Mouse (Mus musculus) monocyte, adult 5-6 weeks (primary cell): ENCODE measurements around the gene Olfr808. TPM values are rescaled to one million over a fixed set of nuclear protein-coding genes. Genes with fewer than 3 reads are reported as not detected.

Source experiments
- ATAC-seq: fragments of 153-309, 156-312 bp; replicated peaks from 2 replicates; pipeline ENCODE4 v1.8.0; 2017; ENCODE audit warnings: mild to moderate bottlenecking; ENCODE audit not compliant: low TSS enrichment, insufficient number of reproducible peaks, severe bottlenecking, poor library complexity, low FRiP score
- total RNA-seq: library from RNA; stranded (forward); fragments of 200-1000, 200-491, 200-594 nt; gene quantifications from 3 replicates; pipeline ENCODE4 v1.2.3, GENCODE M21; 2017

Gene Olfr808
- not detected in 3 replicates for total RNA-seq

DNA sequence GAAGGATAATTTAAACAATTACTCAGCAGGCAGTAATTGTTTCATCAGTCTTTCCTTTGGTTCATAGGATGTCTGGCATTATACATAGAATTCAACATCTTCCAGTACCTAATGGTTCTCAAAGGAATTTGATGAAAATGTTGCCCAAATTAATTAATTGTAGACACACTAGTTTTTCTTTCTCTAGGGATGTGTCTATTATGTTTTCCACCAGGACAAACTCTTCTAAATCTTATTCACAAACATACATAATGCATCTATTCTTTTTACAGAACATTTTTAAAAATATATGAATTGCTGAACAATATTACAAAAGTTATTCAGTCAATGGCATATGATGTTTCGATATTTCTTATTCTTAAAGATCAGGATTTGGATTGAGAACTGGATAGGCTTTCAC lies at the start of gene Olfr808:
TSS of gene Olfr808 (plus strand) at position 301 of the 400 bp plus-strand sequence.
- no peak for ATAC-seq

DNA sequence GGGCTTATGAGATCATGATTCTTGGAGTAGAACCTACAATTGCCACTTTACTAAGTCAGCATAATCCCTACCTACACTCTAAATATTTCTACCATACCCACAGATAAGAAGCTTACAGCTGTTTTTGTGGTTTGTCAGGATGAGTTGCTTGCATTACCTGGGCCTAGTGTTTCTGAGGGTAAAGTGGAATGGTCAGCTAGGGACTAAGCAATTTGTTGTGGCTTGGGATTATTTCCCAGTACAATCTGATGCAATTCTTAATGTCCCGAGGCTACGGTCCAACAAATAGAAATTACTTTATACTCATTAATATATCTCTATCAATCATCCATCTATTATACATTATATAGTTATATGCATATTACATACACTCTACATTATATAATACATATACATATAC lies 36.0 kb upstream of the Olfr808 start, which contains the start of gene Olfr805:
TSS of gene Olfr805 (minus strand) at position 101 of the 400 bp plus-strand sequence.
- ATAC-seq = no peak

DNA sequence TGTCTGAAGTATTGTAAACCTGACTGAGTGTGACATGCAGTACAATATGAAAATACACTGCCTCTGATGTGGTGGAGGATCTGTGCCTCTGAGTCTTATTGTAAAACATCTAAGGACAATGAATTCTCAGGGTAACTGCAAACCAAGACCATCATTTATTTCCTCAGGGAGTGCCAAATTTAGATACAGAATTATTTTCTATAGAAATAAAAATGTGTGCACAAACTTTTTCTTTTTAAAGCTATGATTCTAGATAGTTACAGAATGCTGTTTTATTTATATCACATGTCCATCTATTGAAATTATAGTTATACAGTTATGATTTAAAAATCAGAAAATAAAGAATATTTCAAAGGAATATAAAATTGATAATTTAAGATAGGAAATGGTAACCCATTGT lies 23.5 kb upstream of the Olfr808 start, which contains the start of gene Olfr806:
TSS of gene Olfr806 (minus strand) at position 101 of the 400 bp plus-strand sequence.
- no peak for ATAC-seq

DNA sequence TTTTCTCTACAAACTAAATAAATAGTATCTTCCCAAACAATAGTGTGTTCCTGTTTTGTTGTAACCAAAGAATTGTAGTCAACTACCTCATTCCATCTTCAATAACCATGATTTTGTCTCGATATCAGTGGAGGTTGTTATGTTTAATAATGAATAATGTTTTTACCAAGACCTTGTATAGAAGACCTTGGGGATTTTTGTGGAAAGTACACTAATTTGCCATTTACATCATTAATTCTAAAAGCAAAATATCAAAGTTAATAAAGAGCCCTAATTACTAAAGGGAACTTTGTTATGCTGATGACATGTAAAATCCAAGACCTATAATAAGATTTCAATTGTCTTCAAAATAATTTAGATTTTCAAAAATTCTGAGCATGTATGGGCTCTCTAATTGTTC lies 7.6 kb upstream of the Olfr808 start, which contains the start of gene Olfr807:
TSS of gene Olfr807 (minus strand) at position 101 of the 400 bp plus-strand sequence.
- no peak for ATAC-seq

DNA sequence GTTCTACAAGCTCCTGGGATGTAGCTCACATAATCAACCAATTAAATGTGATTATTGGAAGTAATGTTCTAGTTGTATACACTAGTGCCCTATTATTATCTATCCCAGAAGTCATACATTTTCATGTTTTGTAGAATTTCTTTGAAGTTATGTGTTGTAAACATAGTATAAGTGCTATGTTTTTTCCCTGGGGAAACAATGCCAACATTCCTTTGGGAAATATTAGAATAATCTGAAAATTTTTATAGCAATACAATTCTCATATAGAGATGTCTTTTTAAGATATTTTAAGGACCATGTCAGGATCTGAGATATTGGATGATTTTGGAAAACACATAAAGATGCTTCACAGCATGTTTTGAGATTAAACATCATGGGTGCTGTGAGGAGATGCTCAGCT lies 9.1 kb downstream of the Olfr808 start, which contains the start of gene Olfr809:
TSS of gene Olfr809 (plus strand) at position 301 of the 400 bp plus-strand sequence.
- no peak for ATAC-seq

DNA sequence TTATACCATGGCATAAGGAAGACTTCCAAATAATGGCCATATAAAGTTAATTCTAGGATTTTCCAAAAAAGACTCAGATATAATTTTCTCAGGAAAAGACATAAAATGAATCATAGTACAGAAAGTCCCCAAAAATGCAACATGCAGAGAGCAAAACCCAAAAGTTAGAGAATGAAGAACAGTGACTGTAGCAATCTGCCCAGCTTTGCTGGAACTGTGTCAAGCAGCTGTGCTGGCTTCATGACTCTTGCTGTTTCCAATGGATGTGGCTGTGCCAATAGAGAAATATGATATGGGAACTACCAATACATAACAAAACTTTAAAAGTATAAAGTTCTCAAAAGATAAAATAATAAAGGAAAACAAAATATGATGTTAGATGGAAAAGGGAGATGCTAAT lies 12.8 kb downstream of the Olfr808 start:
- no peak for ATAC-seq

DNA sequence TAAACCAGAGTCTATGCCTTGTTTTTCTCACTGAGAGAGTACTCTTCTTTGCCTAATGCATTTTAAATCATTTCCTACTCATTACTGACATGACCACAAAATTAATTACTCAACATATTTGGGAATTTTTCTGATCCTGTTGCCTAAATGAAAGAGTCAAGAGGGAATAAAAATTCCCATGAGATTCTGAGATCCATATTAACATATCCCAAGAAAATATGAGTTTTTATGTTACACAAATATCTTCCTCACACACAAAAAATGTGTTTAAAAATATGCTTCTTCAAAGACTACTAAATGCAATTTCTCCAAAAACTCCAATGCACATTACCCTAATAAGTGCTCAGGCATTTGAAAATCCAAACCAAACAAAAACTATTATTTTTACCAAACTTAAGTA lies 29.5 kb downstream of the Olfr808 start, which contains the start of gene Olfr810:
TSS of gene Olfr810 (minus strand) at position 101 of the 400 bp plus-strand sequence.
- ATAC-seq = no peak

DNA sequence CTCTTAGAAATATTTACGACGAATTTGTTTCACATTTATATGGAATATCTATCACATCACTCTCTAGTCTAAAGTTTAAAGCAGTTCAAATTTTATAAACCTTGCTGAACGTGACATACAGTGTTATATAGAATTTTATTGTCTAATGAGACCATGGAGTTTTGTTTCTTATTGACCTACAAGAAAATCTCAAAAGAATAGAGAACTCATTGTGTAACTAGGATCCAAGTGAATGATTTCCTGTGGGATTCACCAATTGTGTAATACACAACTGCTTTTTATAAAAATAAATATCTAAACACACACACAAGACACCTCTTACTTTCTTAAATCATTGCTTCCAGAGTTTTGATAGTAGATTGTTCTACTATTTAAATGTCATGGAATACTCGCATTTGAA lies 39.0 kb downstream of the Olfr808 start, which contains the start of gene Olfr811:
TSS of gene Olfr811 (minus strand) at position 101 of the 400 bp plus-strand sequence.
- no peak for ATAC-seq

Other genes starting within 250 kb of the Olfr808 start
- gene Olfr791, start 243.7 kb upstream of the Olfr808 start, total RNA-seq = not detected in 3 replicates
- gene Olfr792, start 226.3 kb upstream of the Olfr808 start, total RNA-seq = not detected in 3 replicates
- 0.10 TPM in 1 of 3 replicates, not detected in the others for gene Olfr794, start 197.8 kb upstream of the Olfr808 start, total RNA-seq
- not detected in 3 replicates for gene Olfr796, start 152.9 kb upstream of the Olfr808 start, total RNA-seq
- gene Olfr798, start 137.5 kb upstream of the Olfr808 start, total RNA-seq = not detected in 3 replicates
- 0.43 TPM in 1 of 3 replicates, not detected in the others for gene Olfr799, start 128.0 kb upstream of the Olfr808 start, total RNA-seq
- gene Olfr800, start 107.8 kb upstream of the Olfr808 start, total RNA-seq = not detected in 3 replicates
- not detected in 3 replicates for gene Olfr801, start 91.6 kb upstream of the Olfr808 start, total RNA-seq
- not detected in 3 replicates for gene Olfr802, start 77.3 kb upstream of the Olfr808 start, total RNA-seq
- gene Olfr803, start 71.2 kb upstream of the Olfr808 start, total RNA-seq = not detected in 3 replicates
- gene Olfr804, start 62.3 kb upstream of the Olfr808 start, total RNA-seq = not detected in 3 replicates
- gene Olfr805, start 36.1 kb upstream of the Olfr808 start, total RNA-seq = not detected in 3 replicates
- not detected in 3 replicates for gene Olfr806, start 23.6 kb upstream of the Olfr808 start, total RNA-seq
- not detected in 3 replicates for gene Olfr807, start 7.7 kb upstream of the Olfr808 start, total RNA-seq
- not detected in 3 replicates for gene Olfr809, start 9.2 kb downstream of the Olfr808 start, total RNA-seq
- gene Olfr810, start 29.4 kb downstream of the Olfr808 start, total RNA-seq = not detected in 3 replicates
- gene Olfr811, start 38.9 kb downstream of the Olfr808 start, total RNA-seq = not detected in 3 replicates
- gene Olfr812, start 80.6 kb downstream of the Olfr808 start, total RNA-seq = not detected in 3 replicates
- not detected in 3 replicates for gene Olfr813, start 89.9 kb downstream of the Olfr808 start, total RNA-seq
- gene Olfr814, start 114.4 kb downstream of the Olfr808 start, total RNA-seq = not detected in 3 replicates
- not detected in 3 replicates for gene Olfr815, start 140.4 kb downstream of the Olfr808 start, total RNA-seq
- gene Olfr816, start 150.1 kb downstream of the Olfr808 start, total RNA-seq = not detected in 3 replicates
- gene Olfr818, start 183.6 kb downstream of the Olfr808 start, total RNA-seq = not detected in 3 replicates
- gene Olfr819, start 201.8 kb downstream of the Olfr808 start, total RNA-seq = not detected in 3 replicates
- gene Olfr247, start 210.7 kb downstream of the Olfr808 start, total RNA-seq = not detected in 3 replicates
- gene Gm10310, start 219.6 kb downstream of the Olfr808 start, total RNA-seq = not detected in 3 replicates
- not detected in 3 replicates for gene Olfr820, start 247.1 kb downstream of the Olfr808 start, total RNA-seq